Mouse (Mus musculus): ENCODE results near the gene Clrn3. TPM values are rescaled to one million over a fixed set of nuclear protein-coding genes. Genes with fewer than 3 reads are reported as not detected.

Clrn3 gene
- total and polyA plus RNA-seq, 3 experiments: not detected

- H3K36me3 ChIP-seq (ENCODE audit: control insufficient read depth in 1 of 2, insufficient read depth in 2 of 2, low read length in 2 of 2): no peaks in the 10 kb centered on the region
- H3K27me3 ChIP-seq (ENCODE audit: control insufficient read depth in 1 of 2, insufficient read depth in 2 of 2, low read length in 2 of 2): no peaks in the 10 kb centered on the region
- no peak overlapping the region for H3K9ac ChIP-seq (ENCODE audit: control insufficient read depth, low read depth, low read length, poor library complexity, severe bottlenecking)
- H3K4me1 ChIP-seq (ENCODE audit: control insufficient read depth in 1 of 2, insufficient read depth in 2 of 2, low read length in 2 of 2): no peaks in the 10 kb centered on the region
- no peak overlapping the region for H3K4me3 ChIP-seq (ENCODE audit: control insufficient read depth in 1 of 2, insufficient read depth in 1 of 2, low read depth in 2 of 2, low read length in 2 of 2)
- DNase-seq (ENCODE audit: low read depth, low spot score): no peak
- H3K79me2 ChIP-seq (ENCODE audit: control insufficient read depth, insufficient read depth, low read length, poor library complexity): no peaks in the 10 kb centered on the region
- TF ChIP-seq ZKSCAN1 (IDR thresholded peaks at IDR 0.05; ENCODE audit: low read depth, low read length) (no peak), CHD2 (IDR thresholded peaks at IDR 0.05; ENCODE audit: low read length) (no peak), EP300 (IDR thresholded peaks at IDR 0.05; ENCODE audit: low read depth in 1 of 2, low read length in 2 of 2) (no peak), MEF2A (IDR thresholded peaks at IDR 0.05; ENCODE audit: extremely low read depth, insufficient replicate concordance, low read depth, low read length, poor library complexity, severe bottlenecking) (no peak), ELF1 (IDR thresholded peaks at IDR 0.05; ENCODE audit: low read depth, low read length) (no peak), ZNF384 (IDR thresholded peaks at IDR 0.05; ENCODE audit: low read depth, low read length) (no peak)
- H3K27ac ChIP-seq (ENCODE audit: control insufficient read depth, low read depth, low read length): no peak overlapping the region
- H3K9me3 ChIP-seq (replicated peaks; ENCODE audit: insufficient read depth, low read length): no peaks in the 10 kb centered on the region
These were observed 49.1 kb downstream of the Clrn3 start for GRCm38 (mm10) chr7:135479322-135479880.

DNA sequence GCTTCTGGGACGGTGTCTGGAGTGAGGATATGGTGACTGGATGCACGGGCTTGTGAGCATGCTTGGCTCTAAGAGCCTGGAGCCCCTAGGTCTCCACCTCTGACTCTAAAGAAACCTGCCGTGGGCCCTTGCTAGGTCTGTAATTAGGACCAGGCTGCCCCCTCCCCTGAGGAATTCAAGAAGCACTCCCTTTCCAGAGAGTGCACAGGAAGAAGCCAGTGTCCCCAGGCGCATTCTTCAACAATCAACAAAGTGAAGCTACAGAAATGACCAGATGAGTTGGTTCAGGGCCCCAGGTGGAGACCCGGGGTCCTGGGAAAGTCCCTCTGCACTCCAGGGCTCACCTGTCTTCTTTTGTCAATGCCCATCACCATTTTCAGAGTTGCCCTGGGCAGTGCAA is 51.2 kb downstream of the Clrn3 start:
- no peaks in the 10 kb centered on the region for H3K9me3 ChIP-seq (replicated peaks; ENCODE audit: insufficient read depth, low read length)
- no peaks in the 10 kb centered on the region for H3K4me1 ChIP-seq (ENCODE audit: control insufficient read depth in 1 of 2, insufficient read depth in 2 of 2, low read length in 2 of 2)
- no peak overlapping the region for H3K4me3 ChIP-seq (ENCODE audit: control insufficient read depth in 1 of 2, insufficient read depth in 1 of 2, low read depth in 2 of 2, low read length in 2 of 2)
- no peaks in the 10 kb centered on the region for H3K79me2 ChIP-seq (ENCODE audit: control insufficient read depth, insufficient read depth, low read length, poor library complexity)
- no peaks in the 10 kb centered on the region for H3K36me3 ChIP-seq (ENCODE audit: control insufficient read depth in 1 of 2, insufficient read depth in 2 of 2, low read length in 2 of 2)
- no peak for DNase-seq (ENCODE audit: low read depth, low spot score)
- no peak for TF ChIP-seq POLR2AphosphoS2 (IDR thresholded peaks at IDR 0.05; ENCODE audit: low read length)
- TF ChIP-seq SMC3 (IDR thresholded peaks at IDR 0.05; ENCODE audit: low read depth, low read length): no peak
- TF ChIP-seq GABPA (IDR thresholded peaks at IDR 0.05; ENCODE audit: low read depth, low read length): no peak
- TF ChIP-seq BHLHE40 (IDR thresholded peaks at IDR 0.05; ENCODE audit: borderline replicate concordance, low read depth, low read length): no peak
- no peak for TF ChIP-seq NRF1 (IDR thresholded peaks at IDR 0.05; ENCODE audit: insufficient read depth, low read depth, low read length, poor library complexity, severe bottlenecking)
- no peak for TF ChIP-seq E2F4 (IDR thresholded peaks at IDR 0.05; ENCODE audit: borderline replicate concordance, low read depth, low read length)
- no peaks in the 10 kb centered on the region; a peak in 1 of 4 replicates for H3K27me3 ChIP-seq (ENCODE audit: control insufficient read depth in 1 of 2, insufficient read depth in 2 of 2, low read length in 2 of 2)
- H3K9ac ChIP-seq (ENCODE audit: control insufficient read depth, low read depth, low read length, poor library complexity, severe bottlenecking): no peak overlapping the region
- H3K27ac ChIP-seq (ENCODE audit: control insufficient read depth, low read depth, low read length): no peak overlapping the region

DNA sequence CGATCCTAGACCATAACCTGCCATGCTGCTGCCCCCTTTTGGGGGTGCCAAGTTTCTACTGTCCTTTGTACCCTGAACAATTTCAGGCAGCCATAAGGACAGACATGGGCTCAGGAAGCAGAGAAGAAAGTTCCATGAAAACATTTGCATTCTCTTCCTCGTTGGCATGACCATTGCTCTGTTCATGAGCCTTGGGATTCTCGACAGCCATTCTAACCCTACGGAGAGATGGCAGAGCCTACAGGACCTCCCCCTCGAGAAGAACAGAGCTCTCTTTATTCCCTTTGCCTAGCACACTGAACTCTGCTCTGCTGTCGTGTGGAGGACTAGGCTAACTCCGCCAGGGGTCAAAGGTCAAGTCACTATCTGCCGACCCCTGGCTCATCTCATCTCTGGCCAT is 52.5 kb downstream of the Clrn3 start:
- no peak overlapping the region for H3K27ac ChIP-seq (ENCODE audit: control insufficient read depth, low read depth, low read length)
- no peak overlapping the region for H3K4me3 ChIP-seq (ENCODE audit: control insufficient read depth in 1 of 2, insufficient read depth in 1 of 2, low read depth in 2 of 2, low read length in 2 of 2)
- H3K4me1 ChIP-seq (ENCODE audit: control insufficient read depth in 1 of 2, insufficient read depth in 2 of 2, low read length in 2 of 2): no peaks in the 10 kb centered on the region
- no peak for DNase-seq (ENCODE audit: low read depth, low spot score)
- no peaks in the 10 kb centered on the region for H3K36me3 ChIP-seq (ENCODE audit: control insufficient read depth in 1 of 2, insufficient read depth in 2 of 2, low read length in 2 of 2)
- no peaks in the 10 kb centered on the region for H3K9me3 ChIP-seq (replicated peaks; ENCODE audit: insufficient read depth, low read length)
- no peaks in the 10 kb centered on the region; a peak in 1 of 4 replicates for H3K27me3 ChIP-seq (ENCODE audit: control insufficient read depth in 1 of 2, insufficient read depth in 2 of 2, low read length in 2 of 2)
- H3K9ac ChIP-seq (ENCODE audit: control insufficient read depth, low read depth, low read length, poor library complexity, severe bottlenecking): no peak overlapping the region
- no peak for TF ChIP-seq SIN3A (IDR thresholded peaks at IDR 0.05; ENCODE audit: low read length)
- no peak for TF ChIP-seq MEF2A (IDR thresholded peaks at IDR 0.05; ENCODE audit: extremely low read depth, insufficient replicate concordance, low read depth, low read length, poor library complexity, severe bottlenecking)
- TF ChIP-seq USF1 (IDR thresholded peaks at IDR 0.05; ENCODE audit: low read depth, low read length): no peak
- no peak for TF ChIP-seq CHD2 (IDR thresholded peaks at IDR 0.05; ENCODE audit: low read length)
- no peak for TF ChIP-seq RCOR1 (IDR thresholded peaks at IDR 0.05; ENCODE audit: low read depth, low read length)
- no peak for TF ChIP-seq UBTF (IDR thresholded peaks at IDR 0.05; ENCODE audit: borderline replicate concordance, insufficient read depth, low read depth, low read length)
- no peak for TF ChIP-seq MAX (IDR thresholded peaks at IDR 0.05; ENCODE audit: low read length)
- no peak for TF ChIP-seq HCFC1 (IDR thresholded peaks at IDR 0.05; ENCODE audit: low read depth, low read length)
- H3K79me2 ChIP-seq (ENCODE audit: control insufficient read depth, insufficient read depth, low read length, poor library complexity): no peaks in the 10 kb centered on the region

Data from MEL (cell line).